Mouse (Mus musculus): ENCODE results near the gene Shisa4.
"Not testable (repeated sequence)": the region's sequence is repeated elsewhere in the genome, so short reads cannot be mapped to it uniquely, and the experiment has no call there.

Gene Shisa4

GRCm38 (mm10) chr1:135374868-135375581 is at the start of gene Shisa4:
TSS of gene Shisa4 (minus strand) at chr1:135375237.
- DNase-seq (ENCODE audit: low spot score in 2 of 2), result no peak

DNA sequence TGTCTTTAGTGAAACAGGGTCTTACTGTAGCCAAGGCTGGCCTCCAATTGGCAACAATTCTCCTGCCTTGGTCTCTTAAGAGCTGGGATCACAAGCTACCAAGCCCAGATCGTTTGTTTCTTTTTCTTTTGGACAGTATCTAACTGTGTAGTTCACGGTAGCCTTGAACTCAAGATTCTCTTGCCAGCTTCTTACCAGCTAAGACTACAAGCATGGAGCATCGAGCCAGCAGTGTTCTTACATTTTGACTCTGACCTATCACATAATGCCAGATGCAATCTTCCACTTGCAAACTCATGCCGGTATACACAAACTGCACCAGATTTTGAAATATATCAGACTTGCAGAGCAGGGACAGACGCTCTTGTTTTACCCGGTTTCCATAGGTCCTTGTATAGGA is 47.7 kb upstream of the Shisa4 start:
- DNase-seq (ENCODE audit: low spot score in 2 of 2), result no peak

DNA sequence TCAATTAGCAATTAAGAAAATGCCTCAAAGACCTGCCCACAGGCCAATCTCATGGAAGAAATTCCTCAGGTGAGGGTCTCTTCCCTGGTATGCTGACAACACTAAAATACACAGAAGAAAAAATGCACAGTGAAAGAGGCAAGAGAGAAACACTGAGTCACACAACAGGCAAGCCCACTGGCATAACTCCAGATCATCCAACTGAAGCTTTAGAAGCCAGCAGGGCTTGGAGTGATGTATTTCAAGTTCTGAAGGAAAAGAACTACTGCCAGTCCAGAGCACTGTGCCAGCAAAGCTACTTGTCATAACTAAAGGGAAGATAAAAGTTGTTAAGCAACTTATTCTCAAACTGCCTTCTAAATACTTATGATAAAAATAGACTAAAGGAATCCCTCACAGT is 39.0 kb upstream of the Shisa4 start:
- DNase-seq (ENCODE audit: low spot score in 2 of 2), result no peak

- no peak for DNase-seq (ENCODE audit: low spot score in 2 of 2)
Measured at GRCm38 (mm10) chr1:135412130-135412529, 37.1 kb upstream of the Shisa4 start.

DNA sequence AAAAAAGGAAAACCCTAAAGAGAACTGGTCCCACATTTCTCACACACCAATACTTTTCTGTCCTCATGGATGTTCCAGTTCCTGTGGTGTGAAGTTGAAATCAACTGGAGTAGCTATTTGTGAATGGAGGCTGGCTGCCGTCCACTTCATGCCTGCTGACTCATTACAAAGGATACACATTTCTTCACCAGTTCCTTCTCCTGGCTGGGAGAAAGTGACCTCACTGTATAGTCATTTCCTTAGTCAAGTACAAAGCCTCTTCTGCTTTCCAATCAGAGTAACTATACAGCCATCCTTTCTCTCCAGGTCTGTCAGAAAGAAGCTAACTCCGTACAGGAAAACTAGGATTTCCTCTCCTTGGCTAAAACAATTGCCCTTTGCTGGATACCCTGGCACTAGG is 35.9 kb upstream of the Shisa4 start:
- no peak for DNase-seq (ENCODE audit: low spot score in 2 of 2)

- DNase-seq (ENCODE audit: low spot score in 2 of 2), result no peak
Measured at GRCm38 (mm10) chr1:135408973-135409372, 33.9 kb upstream of the Shisa4 start.

GRCm38 (mm10) chr1:135405356-135405755 is 30.3 kb upstream of the Shisa4 start:
- no peak for DNase-seq (ENCODE audit: low spot score in 2 of 2)

DNA sequence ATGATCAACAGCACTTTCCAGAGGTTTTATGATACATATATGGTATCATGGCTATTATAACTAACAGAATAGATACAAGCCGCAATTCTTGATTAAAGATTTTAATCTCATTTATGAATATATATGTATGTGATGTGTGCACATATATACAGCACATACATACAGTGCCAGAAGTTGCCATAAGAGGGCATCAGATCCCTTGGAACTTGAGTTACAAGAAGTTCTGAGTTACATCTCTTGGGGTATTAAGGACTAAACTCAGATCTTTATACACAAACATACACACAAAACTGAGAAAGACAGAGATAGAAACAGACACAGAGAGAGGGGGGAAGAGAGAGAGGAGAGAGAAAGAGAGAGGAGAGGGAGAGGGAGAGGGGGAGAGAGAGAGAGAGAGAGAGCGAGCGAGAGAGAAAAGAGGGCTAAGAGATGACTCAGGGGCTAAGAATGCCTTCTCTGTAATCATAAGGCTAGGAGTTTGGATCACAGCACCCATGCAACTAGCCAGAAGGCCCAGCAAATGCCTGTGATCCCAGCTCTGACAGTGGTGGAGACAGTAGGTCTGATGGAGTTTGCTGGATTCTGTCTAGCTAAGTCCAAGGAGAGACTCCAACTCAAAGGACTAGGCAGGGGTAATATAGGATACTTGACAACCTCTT is 26.5 kb upstream of the Shisa4 start:
- no peak for DNase-seq (ENCODE audit: low spot score in 2 of 2)

- DNase-seq (ENCODE audit: low spot score in 2 of 2), result no peak
Measured at GRCm38 (mm10) chr1:135399466-135399865, 24.4 kb upstream of the Shisa4 start.

DNA sequence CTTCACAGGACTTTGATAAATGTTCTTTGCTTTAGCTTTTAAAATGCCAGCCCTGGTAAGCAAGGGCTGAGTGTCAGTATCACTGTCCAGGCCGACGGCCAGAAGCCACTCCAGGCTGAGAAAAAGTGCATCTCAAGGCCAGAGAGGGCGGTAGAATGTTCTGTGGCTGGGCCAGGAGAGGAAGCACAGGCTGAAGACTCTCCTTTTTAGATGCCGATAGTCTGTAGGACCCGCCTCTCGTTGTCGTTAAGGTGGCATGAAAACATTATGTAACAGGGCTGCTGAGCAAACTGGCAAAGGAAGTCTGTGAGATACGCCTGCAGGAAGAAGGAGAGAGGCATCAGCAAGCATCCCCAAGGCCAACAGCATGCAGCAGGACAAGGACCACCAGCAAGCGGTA is 10.1 kb upstream of the Shisa4 start:
- DNase-seq (ENCODE audit: low spot score in 2 of 2), result no peak

DNA sequence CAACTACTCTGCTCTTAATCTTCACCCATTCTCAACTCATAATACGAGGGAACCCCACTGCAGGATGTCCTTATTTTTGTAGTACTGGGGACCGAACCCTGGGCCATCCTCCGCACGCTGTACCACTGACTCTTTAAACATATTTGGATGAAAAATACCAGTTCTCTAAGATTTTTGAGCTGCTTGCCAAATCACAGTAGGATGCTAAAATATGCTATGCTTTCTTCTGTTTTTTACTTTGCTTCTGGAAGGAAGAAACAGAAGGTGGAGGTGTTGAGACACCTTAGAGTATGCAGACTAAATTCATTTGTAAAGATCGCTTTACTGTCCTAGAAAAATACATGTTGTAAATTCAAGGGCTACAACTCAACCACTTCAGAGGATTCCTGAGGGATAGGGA is 9.1 kb upstream of the Shisa4 start:
- no peak for DNase-seq (ENCODE audit: low spot score in 2 of 2)

GRCm38 (mm10) chr1:135381560-135381959 is 6.5 kb upstream of the Shisa4 start:
- DNase-seq (ENCODE audit: low spot score in 2 of 2), result not testable (repeated sequence)

GRCm38 (mm10) chr1:135380071-135380991 is 5.3 kb upstream of the Shisa4 start:
- no peak for DNase-seq (ENCODE audit: low spot score in 2 of 2)

DNA sequence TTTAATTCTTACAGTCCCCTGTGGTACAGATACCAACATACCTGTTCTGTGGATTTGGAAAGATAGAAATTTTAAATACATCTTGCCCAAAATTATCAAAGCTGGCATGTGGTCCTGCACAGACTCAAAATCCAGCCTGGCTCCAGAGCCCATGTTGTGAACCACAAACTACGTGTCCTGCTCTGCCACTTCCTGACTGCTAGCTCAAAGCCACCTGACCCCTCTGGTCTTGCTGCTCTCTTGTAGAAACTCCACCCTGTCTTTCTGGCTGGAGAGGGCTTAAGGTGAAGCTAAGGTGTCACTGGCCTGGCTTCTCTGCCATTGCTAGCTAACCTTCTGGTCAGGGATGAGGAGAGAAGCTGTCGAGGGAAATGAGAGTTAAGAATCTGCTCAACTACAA is 4.0 kb upstream of the Shisa4 start:
- DNase-seq (ENCODE audit: low spot score in 2 of 2), result no peak

GRCm38 (mm10) chr1:135378576-135378975 is 3.5 kb upstream of the Shisa4 start:
- no peak for DNase-seq (ENCODE audit: low spot score in 2 of 2)

DNA sequence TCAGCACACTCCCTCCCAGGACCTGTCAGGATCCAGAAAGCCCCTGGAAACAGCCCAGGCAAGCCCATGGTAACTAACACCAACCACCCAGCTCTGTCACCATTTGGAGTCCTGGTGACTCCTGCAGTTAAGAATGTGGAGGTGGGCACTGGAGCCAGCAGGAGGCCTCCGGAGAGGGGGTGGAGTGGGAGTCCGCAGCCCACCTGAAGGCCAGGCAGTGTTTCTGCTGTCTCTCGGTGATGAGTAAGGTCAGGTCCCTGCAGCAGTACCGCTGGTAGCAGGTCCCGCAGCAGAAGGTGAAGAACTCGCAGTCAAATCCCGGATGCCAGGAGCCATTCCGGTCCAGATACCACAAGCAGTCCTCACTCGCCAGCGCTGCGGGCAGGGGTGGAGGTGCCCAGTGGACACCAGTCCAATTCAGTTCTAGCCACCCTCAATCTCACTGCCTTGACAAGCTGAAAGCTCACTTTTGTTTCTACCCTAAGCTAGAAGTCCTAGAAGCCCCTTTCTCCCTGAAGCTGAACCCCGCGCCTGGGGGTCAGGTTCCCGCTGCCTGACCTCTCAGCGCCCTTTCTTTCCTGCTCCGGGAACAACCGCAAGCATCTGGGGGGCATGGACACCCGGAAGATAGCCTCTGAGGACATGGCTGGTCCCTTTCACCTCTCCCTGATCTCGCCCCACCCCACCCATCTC is 716 bp downstream of the Shisa4 start:
- DNase-seq (ENCODE audit: low spot score in 2 of 2), result no peak

DNA sequence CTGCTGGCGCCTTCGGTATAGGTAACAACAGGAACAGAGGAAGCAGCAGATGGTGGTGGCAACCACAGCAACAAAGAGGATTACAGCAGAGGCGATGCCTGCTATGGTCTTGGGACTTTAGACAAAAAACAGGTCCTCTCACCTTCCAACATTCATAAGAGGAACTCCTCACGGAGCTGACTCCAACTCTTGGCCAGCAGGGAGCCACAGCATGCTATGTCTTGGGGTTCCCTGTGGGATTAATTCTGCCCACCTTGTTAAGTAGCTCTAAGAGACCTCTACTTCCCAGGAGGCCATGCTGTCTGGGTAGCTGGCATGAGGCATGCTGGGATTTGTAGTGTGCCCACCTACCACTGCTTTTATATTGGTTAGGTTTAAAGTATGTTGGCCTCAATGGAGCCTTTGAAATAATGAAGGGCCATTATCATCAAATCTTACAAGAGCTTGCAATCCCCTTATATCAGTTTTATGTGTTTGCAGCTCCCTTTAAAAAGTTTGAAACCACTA is 1.8 kb downstream of the Shisa4 start:
- DNase-seq (ENCODE audit: low spot score in 2 of 2), result no peak

DNA sequence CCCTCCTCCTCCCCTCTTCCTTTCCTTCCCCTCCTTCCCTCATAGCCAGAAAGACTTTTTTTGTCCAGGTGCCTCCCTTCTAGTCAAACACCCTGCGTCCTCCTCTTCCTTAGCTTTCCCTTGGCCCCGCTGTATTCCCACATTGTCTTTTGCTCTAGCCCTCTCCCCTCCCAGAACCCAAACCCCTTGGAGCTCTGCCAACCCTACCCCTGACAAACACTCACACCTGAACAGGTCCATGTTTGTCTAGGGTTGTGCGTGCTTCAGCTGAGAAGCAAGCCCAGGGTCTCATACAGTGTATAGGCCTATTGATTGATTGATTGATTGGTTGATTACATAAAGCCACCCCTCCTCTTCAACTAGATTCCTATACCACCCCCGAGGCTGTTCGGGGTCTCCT is 5.6 kb downstream of the Shisa4 start:
- DNase-seq (ENCODE audit: low spot score in 2 of 2), result no peak

DNA sequence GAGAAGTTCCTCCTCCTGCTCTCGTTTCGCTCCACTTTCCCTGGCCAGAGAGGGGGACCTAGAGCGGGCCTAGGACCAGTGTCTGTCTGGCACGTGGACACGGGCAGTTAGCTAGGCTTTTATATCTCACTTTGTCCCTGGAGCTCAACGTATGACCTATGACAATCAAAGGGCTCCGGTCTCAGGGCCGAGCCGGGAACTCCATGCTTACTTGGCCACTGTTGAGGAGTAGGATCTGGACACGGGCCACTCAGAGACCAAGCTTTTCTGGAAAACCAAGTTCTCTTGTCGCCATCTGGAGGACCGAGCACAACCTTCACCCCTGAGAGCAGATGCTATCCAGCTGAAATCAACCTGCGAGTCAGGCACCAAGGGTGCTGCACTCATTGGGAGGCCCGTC is 6.1 kb downstream of the Shisa4 start:
- DNase-seq (ENCODE audit: low spot score in 2 of 2), result no peak

- DNase-seq (ENCODE audit: low spot score in 2 of 2), result peak; percentile 28 to 45
Measured at GRCm38 (mm10) chr1:135368245-135368644, 6.8 kb downstream of the Shisa4 start.

- no peak for DNase-seq (ENCODE audit: low spot score in 2 of 2)
Measured at GRCm38 (mm10) chr1:135367595-135367994, 7.4 kb downstream of the Shisa4 start.

DNA sequence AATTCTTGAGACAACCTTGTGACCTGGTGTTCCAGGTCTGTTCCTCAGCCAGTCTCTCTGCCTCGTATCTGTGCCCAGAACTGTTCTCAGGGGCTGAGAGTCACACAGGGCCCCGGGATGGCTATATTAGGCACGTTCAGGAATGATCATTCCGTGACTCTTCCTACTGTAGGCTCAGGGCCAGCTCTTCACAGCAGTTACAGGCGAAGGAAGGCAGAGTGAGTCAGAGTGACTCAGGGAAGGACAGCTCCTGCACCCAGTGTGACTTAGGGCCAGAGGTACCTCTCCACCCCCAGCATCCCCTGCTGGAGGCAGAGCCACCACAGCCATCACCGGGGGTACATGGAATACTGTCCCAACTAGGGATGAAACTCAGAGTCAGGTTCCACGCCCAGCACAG is 8.0 kb downstream of the Shisa4 start:
- DNase-seq (ENCODE audit: low spot score in 2 of 2), result no peak
